Comparison of ENCODE assay signal across 16 mouse cellular contexts in the genomic region with DNA sequence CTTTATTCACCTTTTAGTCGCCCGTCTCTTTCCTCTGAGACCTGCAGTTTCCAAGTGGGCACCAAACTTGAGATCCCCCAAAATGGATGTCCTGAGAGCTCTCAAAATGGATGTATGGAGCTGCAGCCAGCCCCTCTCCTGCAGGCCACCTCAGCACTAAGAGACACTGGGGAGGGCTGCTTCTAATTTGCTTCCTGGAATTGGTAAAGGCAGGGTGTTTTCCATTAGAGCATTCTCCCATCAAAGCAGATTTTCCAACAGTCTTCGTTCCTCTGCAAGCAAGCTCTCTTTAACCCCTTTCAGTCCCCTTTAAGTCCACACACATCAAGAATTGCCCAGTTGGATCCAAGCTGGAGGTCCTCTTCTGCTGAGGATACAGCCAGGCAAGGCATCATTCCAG. TPM values are rescaled to one million over a fixed set of nuclear protein-coding genes. Genes with fewer than 3 reads are reported as not detected.
"Had no signal": no experiment of that assay in that cellular context is flagged by ENCODE, and none has a peak within 500 bp of the region (broad histone marks: within the 10 kb centered on the region; RNA-seq: fewer than 3 reads in every experiment).

No protein-coding gene starts in this region.

- H3K36me3 ChIP-seq: kidney, embryonic 15.5 days; limb, embryonic 12.5 days; liver, embryonic 12.5 days; midbrain, embryonic 10.5 days; neural tube, embryonic 15.5 days had no signal

- H3K27me3 ChIP-seq: kidney, embryonic 15.5 days; neural tube, embryonic 15.5 days had no signal

- H3K4me2 ChIP-seq: kidney, embryonic 15.5 days; limb, embryonic 12.5 days; liver, embryonic 12.5 days; lung, embryonic 14.5 days; neural tube, embryonic 15.5 days had no signal

- H3K9ac ChIP-seq: kidney, embryonic 15.5 days; limb, embryonic 12.5 days; liver, embryonic 12.5 days; lung, embryonic 14.5 days; neural tube, embryonic 15.5 days had no signal

- H3K4me3 ChIP-seq: kidney, embryonic 15.5 days; limb, embryonic 12.5 days; liver, embryonic 12.5 days; midbrain, embryonic 10.5 days; myocyte; neural tube, embryonic 15.5 days had no signal

- ATAC-seq: liver, embryonic 12.5 days had no signal

- H3K9me3 ChIP-seq: kidney, embryonic 15.5 days; limb, embryonic 12.5 days; liver, embryonic 12.5 days; midbrain, embryonic 10.5 days; neural tube, embryonic 15.5 days had no signal

- H3K27ac ChIP-seq: kidney, embryonic 15.5 days; limb, embryonic 12.5 days; liver, embryonic 12.5 days; midbrain, embryonic 10.5 days; neural tube, embryonic 15.5 days had no signal

- DNase-seq: kidney, postnatal 14 days; layer of hippocampus, adult 9-11 months; layer of hippocampus, postnatal 36 days; lung, embryonic 14.5 days; lung, postnatal 10 days; midbrain, embryonic 14.5 days; right cerebral cortex, adult 18-20 months; right cerebral cortex, postnatal 25 days; thymus, postnatal 36 days had no signal

RNA-seq across cellular contexts. Expression of a gene that starts 5.3 kb away (rescaled TPM):
- total RNA-seq: megakaryocyte, adult 5-6 weeks had no signal
- polyA plus RNA-seq: myocyte had no signal

RNA-seq across cellular contexts. Expression of a gene that starts 49.2 kb away (rescaled TPM):
- total RNA-seq: megakaryocyte, adult 5-6 weeks had no signal
